Mouse (Mus musculus) cerebellum, postnatal 10 days (tissue): Measurements from ENCODE around the gene Tigd4.

Experiments
- DNase-seq, 2 experiments: peaks; one replicate each; pipeline ENCODE4 v3.0.0; 2021; ENCODE audit warnings: mixed read lengths in 2 of 2

Gene Tigd4

DNA sequence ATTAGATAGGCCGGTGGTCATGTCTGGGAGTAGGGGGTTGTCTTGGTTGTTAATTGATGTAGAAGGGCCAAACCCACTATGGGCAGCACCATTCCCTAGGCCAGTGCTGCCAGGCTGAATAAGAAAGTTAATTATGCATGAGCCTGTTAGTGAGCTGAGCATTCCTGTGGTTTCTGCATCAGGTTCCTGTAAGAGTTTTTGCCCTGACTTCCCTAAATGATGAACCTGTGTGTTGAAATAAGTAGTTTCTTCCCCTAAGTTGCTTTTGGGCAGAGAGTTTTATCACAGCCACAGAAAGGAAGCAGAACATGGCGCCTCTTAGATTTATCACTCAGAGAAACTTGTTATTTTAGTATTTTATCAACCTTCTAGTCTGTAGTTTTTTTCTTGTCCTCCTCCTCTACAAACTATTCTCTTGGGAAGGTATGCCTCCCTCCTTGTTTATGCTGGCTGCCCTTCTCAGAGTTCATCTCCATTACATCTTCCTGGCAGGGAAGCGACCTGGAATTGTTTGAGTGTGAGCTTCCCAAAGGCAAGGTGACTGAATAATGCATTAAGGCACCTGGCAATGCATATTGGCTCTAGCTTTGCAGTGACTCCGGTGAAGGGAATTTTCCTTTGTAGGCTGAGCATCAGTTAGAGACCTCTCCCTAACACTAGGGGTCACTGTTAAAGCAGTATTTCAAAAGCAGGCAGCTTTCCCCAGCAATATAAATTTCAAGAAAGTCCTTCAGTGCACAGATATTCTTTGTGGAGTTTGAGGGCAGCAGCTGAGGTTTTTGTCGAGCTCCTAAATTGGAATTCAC lies 21.9 kb downstream of the Tigd4 start:
- peak; percentile 36 to 64 for DNase-seq

DNA sequence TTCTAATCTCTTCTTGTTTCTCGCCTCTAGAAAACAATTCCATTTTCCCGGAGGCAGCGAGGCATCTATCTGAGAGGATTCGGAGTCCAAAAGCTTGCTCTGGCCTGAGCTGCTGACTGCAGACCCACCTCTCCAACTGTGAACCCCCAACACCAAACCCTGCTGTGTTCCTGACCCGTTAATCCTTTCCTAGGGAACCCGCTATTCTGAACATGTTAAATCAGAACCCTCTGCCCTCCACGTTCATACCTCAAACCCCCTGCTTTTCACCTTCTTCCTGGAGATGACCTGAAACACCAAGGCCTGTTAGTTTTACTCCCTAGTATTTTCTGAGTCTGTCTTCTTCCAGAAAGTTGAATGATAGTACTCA lies 22.5 kb downstream of the Tigd4 start:
- DNase-seq, result no peak

DNA sequence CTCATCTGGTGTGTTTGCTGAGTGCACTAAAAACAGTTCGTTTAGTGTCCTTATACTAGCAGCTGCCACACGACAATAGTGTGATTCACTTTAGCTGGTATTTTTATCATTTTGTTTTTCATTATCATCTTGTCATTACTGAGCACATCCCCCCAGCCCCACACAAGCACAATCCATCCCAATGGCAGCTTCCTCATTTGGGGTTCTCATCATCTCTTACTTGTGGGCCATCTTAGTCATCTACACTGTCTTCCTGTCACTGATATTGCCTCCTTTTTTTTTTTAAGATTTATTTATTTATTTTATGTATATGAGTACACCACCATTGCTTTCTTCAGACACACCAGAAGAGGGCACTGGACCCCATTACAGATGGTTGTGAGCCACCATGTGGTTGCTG lies 25.3 kb downstream of the Tigd4 start:
- no peak for DNase-seq

DNA sequence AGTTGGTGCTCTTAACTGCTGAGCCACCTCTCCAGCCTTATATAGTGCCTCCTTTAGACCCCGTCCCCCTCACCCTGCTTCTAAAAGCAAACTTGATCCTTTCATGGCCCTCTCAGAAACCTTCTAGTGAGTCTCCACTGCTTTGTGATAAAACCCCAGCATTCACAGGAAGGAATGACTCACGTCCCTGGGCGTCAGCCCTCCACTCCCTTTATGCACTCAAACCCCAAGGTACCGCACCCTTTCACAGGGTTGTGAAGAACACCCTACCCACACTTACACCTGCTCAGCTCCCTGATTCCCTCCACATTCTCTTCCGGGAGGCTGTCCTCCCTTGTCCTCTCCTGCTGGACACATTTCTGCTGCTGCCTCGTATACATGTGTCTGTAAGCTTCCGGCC lies 25.7 kb downstream of the Tigd4 start:
- no peak for DNase-seq

DNA sequence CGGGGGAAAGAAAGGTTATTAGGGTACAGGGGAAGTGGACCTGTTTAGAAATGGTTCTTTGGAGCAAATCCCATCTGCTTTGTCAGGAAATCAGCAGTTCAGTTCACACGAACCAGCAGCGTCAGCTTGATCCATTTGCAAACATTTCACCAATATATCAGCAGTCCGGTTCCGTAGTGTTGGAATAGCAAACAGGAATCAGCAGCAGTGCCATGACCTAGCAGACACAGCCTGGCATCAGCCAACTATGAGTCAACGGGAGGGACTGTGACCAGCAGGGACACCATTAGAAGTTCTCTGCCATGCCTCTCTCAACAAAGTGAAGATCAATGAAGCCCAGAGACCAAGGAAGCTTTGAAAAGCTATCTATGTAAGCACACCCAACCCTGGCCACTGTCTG lies 26.4 kb downstream of the Tigd4 start:
- DNase-seq, result no peak

DNA sequence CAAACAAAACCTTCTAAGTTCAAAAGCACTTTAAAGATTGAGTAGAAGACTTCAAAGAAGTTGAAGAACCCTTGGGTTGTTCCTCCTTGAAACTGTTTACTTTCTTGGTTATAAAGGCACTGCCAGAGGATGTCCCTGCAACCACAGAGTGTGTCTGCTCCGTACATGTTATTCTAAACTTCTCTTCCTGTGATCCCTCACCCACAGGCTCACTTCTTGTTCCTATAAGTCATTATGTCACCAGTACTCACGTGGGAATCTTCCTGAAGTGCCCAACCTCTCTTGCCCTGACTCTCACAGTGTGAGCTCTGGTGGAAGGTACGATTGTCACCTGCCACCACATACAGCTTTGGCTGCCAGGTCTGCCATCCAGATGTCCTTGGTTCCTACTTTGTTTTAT lies 28.7 kb downstream of the Tigd4 start:
- DNase-seq, result no peak

DNA sequence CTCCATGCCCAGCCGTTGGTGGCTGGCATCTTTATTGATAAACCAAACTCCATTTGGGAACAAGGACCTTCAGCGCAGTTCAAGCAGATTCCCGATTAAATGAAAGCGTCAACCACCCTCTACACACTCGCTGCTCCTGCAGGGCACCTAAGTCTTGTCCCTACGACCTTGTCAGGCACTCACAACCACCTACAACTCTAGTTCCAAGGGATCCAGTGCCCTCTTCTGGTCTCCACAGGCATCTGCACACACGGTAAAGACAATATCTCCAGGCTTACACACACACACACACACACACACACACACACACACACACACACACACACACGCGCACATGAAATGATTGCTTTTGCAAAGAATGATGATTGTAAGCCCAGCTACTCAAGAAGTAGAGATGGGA lies 38.2 kb downstream of the Tigd4 start:
- no peak for DNase-seq

DNA sequence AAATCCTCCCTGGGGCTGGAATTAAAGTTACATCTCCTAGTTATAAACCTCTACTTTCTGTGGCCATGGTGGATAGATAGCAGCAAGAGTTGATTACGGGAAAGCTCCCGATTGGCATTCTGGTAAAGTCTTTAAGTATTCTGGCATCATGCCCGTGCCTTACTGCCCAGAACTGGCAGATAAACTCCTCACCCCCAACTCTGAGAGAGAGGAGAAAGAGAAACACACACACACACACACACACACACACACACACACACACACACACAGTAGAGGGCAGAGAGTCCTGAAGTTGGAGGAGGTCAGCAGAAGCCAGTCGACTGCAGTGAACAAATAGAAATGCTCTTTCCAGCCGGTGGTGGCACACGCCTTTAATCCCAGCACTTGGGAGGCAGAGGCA lies 43.7 kb downstream of the Tigd4 start:
- no peak for DNase-seq

DNA sequence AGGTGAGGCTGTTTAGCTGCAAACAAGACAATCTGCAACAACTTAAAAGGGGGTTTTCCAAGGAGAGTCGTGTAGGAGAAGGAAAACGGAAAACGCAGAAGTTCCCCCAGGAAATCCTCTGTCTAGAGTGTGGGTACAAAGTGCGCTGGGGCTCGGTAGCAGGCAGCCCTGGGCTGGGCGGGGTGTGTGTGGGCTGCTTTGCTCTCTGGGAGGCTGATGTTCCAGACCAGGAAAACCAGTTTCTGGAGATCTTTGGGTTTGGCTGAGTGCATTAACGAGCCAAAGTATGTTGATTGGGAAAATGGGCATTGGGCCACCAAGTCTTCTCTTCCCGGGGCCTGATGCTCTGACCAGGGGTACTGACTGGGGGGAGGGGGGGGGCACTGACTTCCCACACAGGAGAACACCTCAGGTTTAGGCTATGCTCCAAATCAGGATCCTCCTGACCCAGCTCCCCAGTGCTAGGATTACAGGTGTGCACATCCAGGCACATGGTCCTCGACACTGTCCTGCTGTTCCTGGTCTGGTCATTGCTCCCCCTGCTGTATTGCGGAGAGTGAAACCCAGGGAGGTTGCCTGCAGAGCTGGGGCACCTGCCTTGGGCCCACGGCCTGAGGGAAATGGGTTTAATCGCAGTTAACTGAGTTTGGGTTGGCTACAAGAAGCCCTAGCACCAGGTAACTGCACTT lies 44.7 kb downstream of the Tigd4 start:
- DNase-seq, result no peak

DNA sequence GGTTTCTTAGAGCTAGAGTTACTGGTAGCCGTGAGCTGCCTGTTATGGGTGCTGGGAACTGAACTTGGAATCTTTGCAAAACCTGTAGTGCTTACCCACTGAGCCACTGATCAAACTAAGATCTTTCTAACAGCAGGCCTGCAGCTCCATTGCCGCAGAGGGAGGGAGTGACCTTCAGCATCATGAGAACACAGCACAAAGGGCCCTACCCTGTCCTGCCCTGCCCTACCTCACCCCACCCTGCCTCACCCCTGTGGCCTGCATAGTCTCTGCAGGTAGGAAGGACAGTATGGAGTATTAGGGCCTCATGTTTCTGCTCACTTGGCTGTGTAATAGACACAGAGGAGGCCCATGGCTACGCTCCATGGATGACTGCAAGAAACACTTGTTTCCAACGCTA lies 45.5 kb downstream of the Tigd4 start:
- no peak for DNase-seq

DNA sequence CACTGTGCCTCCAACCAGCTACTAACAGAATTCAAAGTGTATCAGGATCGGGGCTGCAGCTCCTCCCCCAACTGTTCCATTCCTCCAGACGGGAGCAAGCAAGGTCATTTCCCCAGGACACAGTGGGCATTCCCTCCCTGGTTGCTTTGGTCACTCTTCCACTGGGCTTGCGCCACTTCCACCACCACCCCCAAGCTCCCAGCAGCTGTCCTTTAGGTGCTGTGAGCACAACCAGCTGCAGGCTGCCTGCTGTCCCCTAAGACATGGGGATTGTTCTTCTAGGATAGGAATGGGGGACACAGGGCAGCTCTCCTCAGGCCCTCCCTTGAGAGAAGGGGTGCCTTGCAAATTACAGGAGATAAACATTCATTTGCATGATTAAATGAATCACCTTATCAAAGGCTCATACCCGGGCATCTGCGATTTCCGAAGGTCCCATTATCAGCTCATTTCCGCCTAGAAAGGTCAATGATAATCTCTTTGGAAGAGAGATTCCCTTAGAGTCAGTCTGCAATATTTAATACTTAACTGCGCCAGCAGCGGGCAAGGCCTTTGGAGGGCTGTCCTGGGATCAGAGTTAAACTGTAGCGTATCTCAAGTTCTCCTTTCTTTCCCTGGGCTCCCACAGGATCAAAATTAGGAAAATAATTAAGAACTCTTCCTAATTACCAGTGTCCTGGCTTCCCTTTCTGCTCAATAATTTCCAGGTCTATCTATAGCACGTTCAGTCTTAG lies 46.6 kb downstream of the Tigd4 start:
- no peak for DNase-seq

DNA sequence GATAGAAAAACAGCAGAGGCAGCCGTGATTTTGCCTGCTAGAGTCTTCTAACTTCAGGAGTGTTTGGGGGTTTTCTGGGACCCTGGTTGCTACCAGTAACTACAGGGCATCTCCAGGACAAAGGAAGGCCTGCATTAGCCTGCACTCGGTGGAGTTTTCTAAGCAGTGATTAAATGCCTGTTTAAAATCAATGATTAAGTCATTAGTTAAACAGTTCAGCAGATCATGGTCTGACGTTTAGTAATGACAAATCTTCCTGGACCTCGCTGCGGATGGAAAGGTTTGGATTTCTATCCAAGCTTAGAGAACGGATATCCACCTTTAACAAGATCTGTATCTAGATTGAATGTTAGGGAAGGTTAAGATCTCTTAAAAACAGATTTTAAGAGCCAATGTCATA lies 47.2 kb downstream of the Tigd4 start:
- no peak for DNase-seq

DNA sequence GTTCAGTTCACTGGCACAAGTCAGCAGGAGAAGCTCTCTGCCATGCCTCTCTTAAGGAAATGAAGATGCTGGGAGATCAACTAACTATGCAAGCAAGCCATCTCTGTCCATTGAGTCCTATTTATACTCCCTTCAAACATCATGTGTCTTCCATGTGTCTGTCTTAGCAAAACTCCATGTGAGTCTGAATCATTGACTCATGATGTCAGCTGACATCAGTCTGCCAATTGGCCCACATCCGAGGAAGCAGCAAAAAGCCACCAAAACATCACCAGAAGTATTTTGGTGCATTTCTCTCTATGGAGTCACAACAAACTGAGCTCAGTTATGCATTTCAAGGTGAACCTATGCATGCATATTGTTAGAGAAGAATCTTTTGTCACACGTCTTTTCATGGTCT lies 48.0 kb downstream of the Tigd4 start:
- DNase-seq, result no peak

DNA sequence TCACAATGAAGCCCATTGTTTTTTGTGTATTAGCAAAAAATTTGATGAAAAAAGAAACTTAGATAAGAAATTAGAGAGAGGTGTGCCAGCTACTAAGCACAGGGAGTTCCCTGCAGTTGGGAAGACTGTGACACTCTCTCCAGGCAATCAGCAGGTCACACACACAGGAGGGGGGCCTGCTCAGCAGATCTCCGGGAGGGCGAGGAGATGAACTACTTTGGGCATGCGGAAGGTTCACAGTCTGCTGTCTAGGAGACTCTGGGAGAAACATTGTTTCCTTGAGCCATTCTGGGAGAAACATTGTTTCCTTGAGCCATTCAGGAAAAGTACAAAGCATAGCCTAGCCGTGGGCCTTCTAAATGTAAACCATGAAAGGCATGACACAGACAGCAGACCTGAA lies 49.6 kb downstream of the Tigd4 start:
- no peak for DNase-seq

DNA sequence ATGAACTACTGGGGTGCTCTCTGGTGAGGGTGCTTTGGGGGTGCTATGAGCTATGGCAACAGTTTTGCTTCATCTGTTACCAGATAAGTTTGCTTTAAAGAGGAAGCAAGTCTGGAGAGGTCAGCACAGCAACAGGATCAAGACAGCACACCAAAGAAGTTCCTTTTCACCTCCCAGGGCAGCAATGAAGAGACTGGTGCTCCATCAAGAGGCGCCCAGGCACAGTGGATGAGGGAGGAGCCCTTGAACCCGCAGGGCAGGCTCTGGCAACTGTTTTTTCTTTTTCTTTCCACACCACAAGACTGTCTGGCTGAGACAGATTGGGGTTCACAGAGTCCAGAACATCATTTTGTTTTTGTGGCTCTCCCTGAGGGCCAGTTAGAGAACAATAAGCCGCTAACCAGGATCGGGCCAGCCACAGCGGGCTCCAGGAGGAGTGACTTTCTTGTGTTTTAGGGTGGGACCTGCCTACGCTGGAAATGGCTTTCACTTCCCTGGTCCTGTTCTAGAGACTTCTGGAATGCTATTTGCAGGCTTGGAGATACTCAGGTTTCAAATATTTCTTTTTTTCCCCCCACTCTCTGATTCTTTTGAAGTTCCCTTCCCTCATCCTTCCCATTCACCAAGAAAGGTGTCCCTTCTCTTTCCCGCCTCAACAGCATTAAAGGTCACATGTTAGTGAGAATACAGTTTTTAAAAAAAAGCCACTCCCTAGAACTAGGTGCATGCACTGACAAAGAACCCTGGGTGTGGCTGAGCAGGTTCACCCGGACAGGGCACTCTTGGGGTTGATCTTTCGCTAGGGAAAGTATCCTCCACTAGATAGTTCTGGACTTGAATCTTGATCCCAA lies 52.0 kb downstream of the Tigd4 start:
- DNase-seq, result no peak

DNA sequence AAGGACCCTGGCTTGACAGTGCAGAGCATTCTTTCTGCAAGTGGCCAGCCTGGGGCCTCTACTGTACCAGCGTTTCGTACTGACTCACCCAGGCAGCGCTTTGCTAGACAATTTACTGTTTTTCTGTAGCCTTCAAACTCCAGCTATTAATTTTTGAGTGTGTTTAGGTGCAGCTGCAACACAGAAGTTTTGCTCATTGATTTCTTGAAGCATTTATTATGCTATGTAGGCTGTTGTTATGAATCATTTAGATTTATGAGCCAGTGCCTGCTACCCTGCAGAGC lies 52.6 kb downstream of the Tigd4 start:
- no peak for DNase-seq

DNA sequence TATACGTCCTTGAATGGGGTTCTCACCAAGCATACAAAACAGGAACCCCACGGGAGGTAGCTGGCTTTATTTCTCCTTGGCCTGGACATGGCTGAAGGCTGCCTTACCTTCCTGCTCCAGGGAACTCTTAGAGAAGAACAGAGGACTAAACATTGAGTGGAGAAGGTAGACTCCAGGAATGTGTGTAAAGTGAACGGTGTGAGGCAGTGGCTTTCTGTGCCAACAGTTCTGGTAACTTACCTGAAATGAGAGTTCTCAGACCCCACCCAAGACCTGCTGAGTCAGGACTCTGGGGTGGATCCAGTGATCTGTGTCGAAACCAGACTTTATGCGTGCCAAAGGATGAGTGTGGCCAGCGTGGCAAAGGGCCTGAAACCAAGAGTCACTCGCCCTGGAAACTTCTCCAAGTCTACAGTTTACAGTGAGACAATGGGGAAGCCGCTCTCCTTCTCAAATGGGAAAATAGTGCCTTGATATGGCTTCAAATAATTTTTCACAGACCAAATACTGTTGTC lies 53.0 kb downstream of the Tigd4 start:
- no peak for DNase-seq
